Mouse (Mus musculus) Patski (cell line): ENCODE measurements around the gene Tcp1. TPM values are rescaled to one million over a fixed set of nuclear protein-coding genes. Genes with fewer than 3 reads are reported as not detected.

Source experiments
- ATAC-seq: fragments of 100-300 bp; one replicate; pipeline ENCODE4 v1.8.0; 2021
- CTCF ChIA-PET: fragments of 350-600 bp; sonication (Branson Sonifier 250); formaldehyde crosslinking; loops from one replicate; lab custom pipeline; 2022; ENCODE audit warnings: inconsistent platforms; lab: Charles Lee
- POLR2A ChIA-PET: fragments of 350-600 bp; sonication (Branson Sonifier 250); formaldehyde crosslinking; loops from one replicate; lab custom pipeline; 2022; ENCODE audit warnings: antibody characterized with exemption, inconsistent platforms; lab: Charles Lee
- DNase-seq: peaks from one replicate; pipeline ENCODE4 v3.0.0-alpha.2; 2011; ENCODE audit warnings: low read depth, low spot score
- H3K27me3 ChIP-seq: fragments of 371-371 bp; one replicate; pipeline ENCODE4 v1.5.1; 2021
- CTCF ChIP-seq: fragments of 100-300 bp; IDR thresholded peaks from one replicate; pipeline ENCODE4 v1.5.1; 2021
- in situ Hi-C: fragments of 300-500 bp; cut with MboI; formaldehyde crosslinking; loops from 3 replicates; pipeline ENCODE4 v1.11.1; 2018; ENCODE audit warnings: low pct_unique_long_range_greater_than_20kb, mixed read lengths
- polyA plus RNA-seq: library from polyadenylated mRNA; unstranded; gene quantifications from one replicate; pipeline ENCODE4 v1.2.3, GENCODE M21; 2021

Gene Tcp1
- 297 TPM for polyA plus RNA-seq

DNA sequence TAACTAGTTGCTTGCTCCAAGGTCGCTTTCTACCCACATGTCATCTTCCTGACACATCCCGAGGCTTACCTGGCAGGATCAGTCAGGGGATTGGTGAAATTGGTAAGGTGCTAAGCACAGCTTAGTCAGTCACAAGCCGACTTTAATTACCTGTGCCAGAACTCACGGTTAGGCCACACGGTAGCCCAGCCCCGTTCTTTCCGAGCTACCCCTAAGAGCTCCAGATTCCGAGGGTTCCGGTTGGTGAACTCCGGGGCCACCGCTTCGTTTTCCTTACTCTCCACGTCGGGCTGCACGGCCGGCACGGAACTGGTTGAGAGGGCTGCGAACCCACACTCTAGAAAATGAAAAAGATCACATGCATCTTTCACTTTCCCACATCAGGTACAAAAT is at the start of gene Tcp1:
Tcp1 (plus strand) TSS at position 214 of the 393 bp plus-strand sequence.
- no peak for DNase-seq
- in situ Hi-C loops = no loop called here
- H3K27me3 ChIP-seq = no peaks in the 10 kb centered on the region
- ChIA-PET CTCF (interaction anchor here (1.2 to 2.1 kb wide), 2 partner anchors 10 to 60 kb away, joined by 3 to 7 read pairs; no protein-coding TSS in a partner anchor), POLR2A (no interaction called here)
- no peak for TF ChIP-seq CTCF
- peak; percentile 1 for ATAC-seq

DNA sequence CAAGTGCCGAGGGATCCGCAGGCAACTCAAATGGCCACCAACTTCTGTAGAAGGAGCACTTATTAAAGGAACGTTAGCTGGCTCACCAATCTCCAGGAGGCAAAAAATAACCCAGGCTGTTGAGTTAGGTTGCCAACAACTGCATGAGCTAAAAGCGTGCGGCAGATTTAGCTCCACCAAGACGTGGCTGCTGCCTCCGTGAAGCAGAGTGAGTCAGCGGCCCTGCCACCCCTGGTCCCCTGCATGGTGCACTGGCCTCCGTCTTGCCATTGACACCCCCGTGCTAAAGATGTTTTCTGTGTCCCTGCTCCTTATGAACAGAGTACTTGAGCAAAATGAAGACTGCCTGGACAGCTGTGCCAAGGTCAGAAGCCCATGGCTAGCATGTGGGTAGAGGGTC is 48.6 kb upstream of the Tcp1 start:
- ATAC-seq = no peak
- ChIA-PET POLR2A (interaction anchor here (0.6 to 1.6 kb wide), 2 partner anchors 11 to 1729 kb away, joined by 4 read pairs; no protein-coding TSS in a partner anchor), CTCF (interaction anchor here (1.0 kb wide), 1 partner anchor 10 kb away, joined by 3 read pairs; no protein-coding TSS in a partner anchor)
- in situ Hi-C loops = no loop called here
- peaks cover 15% of the 10 kb centered on the region for H3K27me3 ChIP-seq
- no peak for DNase-seq
- no peak for TF ChIP-seq CTCF

- ATAC-seq (no peak), DNase-seq (no peak)
- peaks cover 11% of the 10 kb centered on the region for H3K27me3 ChIP-seq
- TF ChIP-seq CTCF = no peak
- POLR2A ChIA-PET = interaction anchor here (0.5 kb wide), 1 partner anchor 49 kb away, joined by 3 read pairs; no protein-coding TSS in a partner anchor
- in situ Hi-C loops = no loop called here
- CTCF ChIA-PET = interaction anchor here (1.0 kb wide), 1 partner anchor 12 kb away, joined by 4 read pairs; no protein-coding TSS in a partner anchor
Measured at GRCm38 (mm10) chr17:12868043-12868442, 47.5 kb upstream of the Tcp1 start, which contains the start of gene Mas1. Gene Mas1, minus strand, starts transcription at chr17:12868143.

DNA sequence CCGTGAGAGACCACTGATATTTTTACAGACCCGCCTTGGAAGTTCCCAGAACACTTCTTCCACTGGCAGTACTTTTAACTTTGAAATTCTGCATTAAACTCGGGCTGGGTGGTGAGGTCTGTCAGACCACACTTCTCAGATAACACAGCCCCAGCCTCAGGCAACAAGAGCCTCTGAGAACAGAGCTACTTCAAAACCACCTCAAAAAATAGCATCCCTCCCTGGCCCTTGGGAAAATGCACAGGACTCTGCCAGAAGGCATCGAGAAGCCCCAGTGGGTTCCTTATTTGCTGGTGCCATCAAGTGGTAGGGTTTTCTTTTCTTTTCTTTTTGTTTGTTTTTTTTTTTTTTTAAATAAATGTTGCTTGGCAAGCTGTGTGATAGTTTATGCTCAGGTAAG is 46.9 kb upstream of the Tcp1 start:
- DNase-seq (no peak), ATAC-seq (no peak)
- ChIA-PET CTCF (interaction anchor here (1.0 kb wide), 1 partner anchor 12 kb away, joined by 4 read pairs; no protein-coding TSS in a partner anchor), POLR2A (no interaction called here)
- H3K27me3 ChIP-seq = peaks cover 8% of the 10 kb centered on the region
- in situ Hi-C loops = no loop called here
- no peak for TF ChIP-seq CTCF

DNA sequence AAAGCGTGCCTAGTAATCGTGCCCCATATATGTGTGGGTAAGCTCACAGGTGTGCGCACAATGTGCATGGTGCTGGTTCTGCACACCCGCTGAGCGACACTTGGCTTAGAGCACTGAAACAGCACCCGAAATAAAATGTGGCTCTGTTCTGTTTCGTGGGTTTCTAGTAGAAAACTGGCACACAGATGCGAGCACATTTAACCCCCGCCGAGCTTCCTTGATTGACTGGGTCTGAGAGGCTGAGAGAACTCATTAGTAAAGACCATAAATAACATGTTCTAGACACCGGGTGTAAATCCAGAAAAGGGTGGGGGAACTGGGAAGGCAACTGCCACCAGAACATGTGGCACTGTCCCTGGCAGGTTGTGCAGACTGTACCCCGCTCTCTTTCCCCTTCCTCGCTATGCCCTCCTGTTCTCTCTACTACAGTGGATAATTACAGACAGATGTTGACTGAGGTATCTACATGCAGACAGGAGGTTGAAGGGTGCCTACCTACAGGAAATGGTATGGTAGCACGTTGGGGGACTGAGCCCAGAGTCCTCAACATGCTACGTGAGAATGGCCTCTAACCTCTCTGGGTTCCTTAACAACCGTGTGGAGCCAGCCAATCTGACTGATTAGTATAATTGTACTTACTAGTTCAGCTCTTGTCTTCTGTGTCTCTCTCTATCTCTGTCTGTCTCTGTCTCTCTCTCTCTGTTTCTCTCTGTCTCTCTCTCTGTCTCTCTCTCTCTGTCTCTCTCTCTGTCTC is 43.0 kb upstream of the Tcp1 start:
- TF ChIP-seq CTCF = no peak
- ChIA-PET POLR2A (no interaction called here), CTCF (no interaction called here)
- DNase-seq = no peak
- ATAC-seq = no peak
- in situ Hi-C loops = no loop called here
- peaks cover 10% of the 10 kb centered on the region for H3K27me3 ChIP-seq

DNA sequence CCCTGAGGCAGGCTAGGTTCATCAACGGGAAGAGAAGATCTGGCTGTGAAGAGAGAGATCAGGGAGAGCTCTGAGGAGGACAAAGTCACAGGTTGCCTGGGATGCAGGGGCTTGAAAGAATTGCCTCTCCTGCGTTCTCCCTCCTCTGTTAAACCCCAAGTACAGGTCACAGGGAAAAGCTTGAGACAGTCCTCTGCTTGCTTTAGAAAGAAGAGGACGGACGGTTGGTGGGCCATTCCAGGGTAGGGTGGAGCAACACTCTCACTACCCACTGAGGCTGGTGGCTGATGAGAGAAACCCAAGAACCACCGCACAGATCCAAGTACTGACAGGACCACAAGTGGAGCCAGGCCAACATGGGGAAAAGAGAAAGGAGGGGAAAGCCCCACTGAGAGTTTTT is 39.8 kb upstream of the Tcp1 start, which contains the start of gene Mrgprh:
Mrgprh (plus strand) TSS at position 301 of the 400 bp plus-strand sequence.
- in situ Hi-C loops = loop anchor here (5.0 kb wide), 1 partner anchor 117 kb away; the partner anchor contains the start of gene Wtap
- POLR2A ChIA-PET = no interaction called here
- CTCF ChIA-PET = no interaction called here
- ATAC-seq = no peak
- H3K27me3 ChIP-seq = peaks cover 10% of the 10 kb centered on the region
- DNase-seq = no peak
- no peak for TF ChIP-seq CTCF

GRCm38 (mm10) chr17:12880178-12880577 is 35.3 kb upstream of the Tcp1 start:
- ChIA-PET CTCF (interaction anchor here (0.7 to 3.3 kb wide), 10 partner anchors 12 to 129 kb away, joined by 3 to 20 read pairs (median 4); no protein-coding TSS in a partner anchor), POLR2A (no interaction called here)
- peak; percentile 72 for ATAC-seq
- TF ChIP-seq CTCF = peak; percentile 93
- peak; percentile 30 for DNase-seq
- H3K27me3 ChIP-seq = no peaks in the 10 kb centered on the region
- in situ Hi-C loops = no loop called here

- ATAC-seq (no peak), DNase-seq (no peak)
- ChIA-PET CTCF (interaction anchor here (1.4 to 3.3 kb wide), 2 partner anchors 54 to 115 kb away, joined by 4 to 20 read pairs; no protein-coding TSS in a partner anchor), POLR2A (no interaction called here)
- no peak for TF ChIP-seq CTCF
- in situ Hi-C loops = no loop called here
- H3K27me3 ChIP-seq = no peaks in the 10 kb centered on the region
Measured at GRCm38 (mm10) chr17:12881216-12881615, 34.3 kb upstream of the Tcp1 start.

- in situ Hi-C loops = no loop called here
- TF ChIP-seq CTCF = no peak
- CTCF ChIA-PET = no interaction called here
- ATAC-seq (no peak), DNase-seq (no peak)
- POLR2A ChIA-PET = no interaction called here
- H3K27me3 ChIP-seq = no peaks in the 10 kb centered on the region
Measured at GRCm38 (mm10) chr17:12886620-12887019, 28.9 kb upstream of the Tcp1 start.

DNA sequence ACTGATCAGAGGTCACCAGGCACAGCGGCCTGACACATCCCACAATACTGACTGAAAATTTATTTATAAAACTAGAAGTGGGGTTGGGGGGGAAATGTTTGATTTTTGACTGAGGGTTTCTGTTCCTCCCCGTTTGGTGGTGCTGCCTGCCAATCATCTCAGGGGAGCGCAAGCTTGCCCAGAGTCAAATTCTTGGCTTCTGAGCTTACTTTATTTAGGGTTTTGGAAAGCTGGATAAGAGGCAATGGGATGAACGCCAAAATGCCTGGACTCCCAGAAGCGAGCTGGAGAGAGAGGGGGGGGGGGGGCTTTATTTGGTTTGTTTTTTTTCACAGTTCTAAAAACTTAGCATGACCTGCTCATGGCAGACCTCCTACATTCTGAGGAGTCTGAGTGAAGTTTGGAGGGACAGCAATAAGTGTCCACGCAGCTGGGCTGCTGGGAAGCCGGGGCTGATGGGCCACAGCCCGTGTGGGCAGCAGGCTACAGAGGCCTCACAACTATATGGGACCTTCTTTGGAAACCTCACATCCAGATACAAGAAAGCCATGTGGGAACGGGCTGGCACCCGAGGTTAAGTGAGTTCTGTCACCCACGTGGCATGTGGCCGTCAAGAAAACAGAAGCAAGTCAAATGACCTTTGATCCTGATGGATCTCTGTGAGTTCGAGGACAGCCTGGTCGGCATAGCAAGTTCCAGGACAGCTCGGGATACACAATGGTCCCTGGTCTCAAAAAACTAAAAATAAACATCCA is 28.3 kb upstream of the Tcp1 start:
- TF ChIP-seq CTCF = no peak
- no peak for DNase-seq
- ChIA-PET CTCF (no interaction called here), POLR2A (no interaction called here)
- no peaks in the 10 kb centered on the region for H3K27me3 ChIP-seq
- ATAC-seq = no peak
- in situ Hi-C loops = no loop called here
